Mouse (Mus musculus): ENCODE measurements around the gene Prodh2. TPM values are rescaled to one million over a fixed set of nuclear protein-coding genes. Genes with fewer than 3 reads are reported as not detected.
"Not testable (repeated sequence)": the region's sequence is repeated elsewhere in the genome, so short reads cannot be mapped to it uniquely, and the experiment has no call there.

Gene Prodh2
- polyA plus RNA-seq, 1 experiment: 0.10 TPM

- H3K4me3 ChIP-seq (ENCODE audit: control insufficient read depth, low read depth, low read length): no peak overlapping the region
- H3K27ac ChIP-seq (ENCODE audit: control insufficient read depth, insufficient read depth, low read depth, low read length): no peak overlapping the region
- TF ChIP-seq POLR2A (IDR thresholded peaks at IDR 0.05; ENCODE audit: control insufficient read depth, low read depth, low read length) (no peak), CTCF (IDR thresholded peaks at IDR 0.05; ENCODE audit: control insufficient read depth, insufficient read depth, insufficient replicate concordance, low read depth, low read length) (no peak)
- H3K27me3 ChIP-seq (ENCODE audit: control insufficient read depth, insufficient read depth, low read length): no peaks in the 10 kb centered on the region; the same call in 1 of the 2 replicates
- H3K4me1 ChIP-seq (ENCODE audit: control insufficient read depth, insufficient read depth, low read length): peaks cover 3% of the 10 kb centered on the region
- H3K36me3 ChIP-seq (ENCODE audit: control insufficient read depth, insufficient read depth, low read length): no peaks in the 10 kb centered on the region
These were observed 28.6 kb upstream of the Prodh2 start for GRCm38 (mm10) chr7:30464816-30465300.

GRCm38 (mm10) chr7:30472411-30472810 is 21.0 kb upstream of the Prodh2 start:
- TF ChIP-seq POLR2A (IDR thresholded peaks at IDR 0.05; ENCODE audit: control insufficient read depth, low read depth, low read length) (no peak), CTCF (IDR thresholded peaks at IDR 0.05; ENCODE audit: control insufficient read depth, insufficient read depth, insufficient replicate concordance, low read depth, low read length) (peak; percentile 83; the same call in 1 of the 2 replicates)
- Histone ChIP-seq H3K36me3 (ENCODE audit: control insufficient read depth, insufficient read depth, low read length) (no peaks in the 10 kb centered on the region), H3K27me3 (ENCODE audit: control insufficient read depth, insufficient read depth, low read length) (no peaks in the 10 kb centered on the region), H3K4me3 (ENCODE audit: control insufficient read depth, low read depth, low read length) (no peak overlapping the region), H3K4me1 (ENCODE audit: control insufficient read depth, insufficient read depth, low read length) (peaks cover 6% of the 10 kb centered on the region), H3K27ac (ENCODE audit: control insufficient read depth, insufficient read depth, low read depth, low read length) (no peak overlapping the region)

DNA sequence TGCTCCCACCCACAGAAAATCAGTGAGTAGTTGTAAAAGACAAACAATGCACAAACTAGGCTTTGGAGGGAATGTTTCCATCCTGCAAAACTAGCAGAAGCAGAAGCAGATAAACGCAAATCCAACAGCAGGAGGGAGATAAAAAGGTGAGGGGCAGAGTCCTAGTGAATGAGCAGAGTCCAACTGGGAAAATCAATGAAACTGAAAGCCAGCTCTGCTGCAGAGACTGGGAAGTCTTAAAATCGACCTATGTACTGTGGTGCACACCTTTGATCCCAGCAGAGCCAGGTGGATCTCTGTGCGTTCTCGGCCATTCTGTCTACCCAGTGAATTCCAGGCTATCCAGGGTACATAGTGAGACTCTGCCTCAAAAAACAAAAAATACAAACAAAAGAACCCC is 18.4 kb upstream of the Prodh2 start:
- TF ChIP-seq POLR2A (IDR thresholded peaks at IDR 0.05; ENCODE audit: control insufficient read depth, low read depth, low read length): no peak
- no peak for TF ChIP-seq CTCF (IDR thresholded peaks at IDR 0.05; ENCODE audit: control insufficient read depth, insufficient read depth, insufficient replicate concordance, low read depth, low read length)
- no peaks in the 10 kb centered on the region for H3K36me3 ChIP-seq (ENCODE audit: control insufficient read depth, insufficient read depth, low read length)
- H3K4me3 ChIP-seq (ENCODE audit: control insufficient read depth, low read depth, low read length): no peak overlapping the region
- peaks cover 12% of the 10 kb centered on the region for H3K4me1 ChIP-seq (ENCODE audit: control insufficient read depth, insufficient read depth, low read length)
- no peaks in the 10 kb centered on the region for H3K27me3 ChIP-seq (ENCODE audit: control insufficient read depth, insufficient read depth, low read length)
- no peak overlapping the region for H3K27ac ChIP-seq (ENCODE audit: control insufficient read depth, insufficient read depth, low read depth, low read length)

DNA sequence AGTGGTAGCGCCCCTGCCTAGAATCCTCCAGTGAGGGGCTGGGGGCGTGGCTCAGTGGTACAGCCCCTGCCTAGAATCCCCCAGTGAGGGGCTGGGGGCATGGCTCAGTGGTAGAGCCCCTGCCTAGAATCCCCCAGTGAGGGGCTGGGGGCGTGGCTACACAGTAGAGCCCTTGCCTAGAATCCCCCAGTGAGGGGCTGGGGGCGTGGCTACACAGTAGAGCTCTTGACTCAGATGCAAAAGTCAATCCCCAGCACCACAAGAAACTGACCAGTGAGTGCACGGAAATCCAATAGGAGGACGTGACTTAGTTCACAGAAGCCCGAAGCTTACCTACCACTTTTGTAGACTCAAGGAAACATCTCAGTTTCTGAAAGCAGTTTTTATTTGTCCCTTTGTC is 17.3 kb upstream of the Prodh2 start:
- H3K27ac ChIP-seq (ENCODE audit: control insufficient read depth, insufficient read depth, low read depth, low read length); H3K36me3 ChIP-seq (ENCODE audit: control insufficient read depth, insufficient read depth, low read length); H3K27me3 ChIP-seq (ENCODE audit: control insufficient read depth, insufficient read depth, low read length); H3K4me3 ChIP-seq (ENCODE audit: control insufficient read depth, low read depth, low read length): not testable (repeated sequence)
- H3K4me1 ChIP-seq (ENCODE audit: control insufficient read depth, insufficient read depth, low read length): peaks cover 12% of the 10 kb centered on the region

GRCm38 (mm10) chr7:30477415-30478381 is 15.7 kb upstream of the Prodh2 start:
- no peak overlapping the region for H3K27ac ChIP-seq (ENCODE audit: control insufficient read depth, insufficient read depth, low read depth, low read length)
- no peaks in the 10 kb centered on the region for H3K36me3 ChIP-seq (ENCODE audit: control insufficient read depth, insufficient read depth, low read length)
- no peaks in the 10 kb centered on the region for H3K27me3 ChIP-seq (ENCODE audit: control insufficient read depth, insufficient read depth, low read length)
- peaks cover 12% of the 10 kb centered on the region for H3K4me1 ChIP-seq (ENCODE audit: control insufficient read depth, insufficient read depth, low read length)
- no peak for TF ChIP-seq POLR2A (IDR thresholded peaks at IDR 0.05; ENCODE audit: control insufficient read depth, low read depth, low read length)
- no peak for TF ChIP-seq CTCF (IDR thresholded peaks at IDR 0.05; ENCODE audit: control insufficient read depth, insufficient read depth, insufficient replicate concordance, low read depth, low read length)
- no peak overlapping the region for H3K4me3 ChIP-seq (ENCODE audit: control insufficient read depth, low read depth, low read length)

GRCm38 (mm10) chr7:30484250-30484649 is 9.2 kb upstream of the Prodh2 start:
- Histone ChIP-seq H3K27ac (ENCODE audit: control insufficient read depth, insufficient read depth, low read depth, low read length) (no peak overlapping the region), H3K4me1 (ENCODE audit: control insufficient read depth, insufficient read depth, low read length) (no peaks in the 10 kb centered on the region), H3K27me3 (ENCODE audit: control insufficient read depth, insufficient read depth, low read length) (no peaks in the 10 kb centered on the region), H3K4me3 (ENCODE audit: control insufficient read depth, low read depth, low read length) (no peak overlapping the region), H3K36me3 (ENCODE audit: control insufficient read depth, insufficient read depth, low read length) (no peaks in the 10 kb centered on the region)
- TF ChIP-seq CTCF (IDR thresholded peaks at IDR 0.05; ENCODE audit: control insufficient read depth, insufficient read depth, insufficient replicate concordance, low read depth, low read length) (no peak), POLR2A (IDR thresholded peaks at IDR 0.05; ENCODE audit: control insufficient read depth, low read depth, low read length) (no peak)

DNA sequence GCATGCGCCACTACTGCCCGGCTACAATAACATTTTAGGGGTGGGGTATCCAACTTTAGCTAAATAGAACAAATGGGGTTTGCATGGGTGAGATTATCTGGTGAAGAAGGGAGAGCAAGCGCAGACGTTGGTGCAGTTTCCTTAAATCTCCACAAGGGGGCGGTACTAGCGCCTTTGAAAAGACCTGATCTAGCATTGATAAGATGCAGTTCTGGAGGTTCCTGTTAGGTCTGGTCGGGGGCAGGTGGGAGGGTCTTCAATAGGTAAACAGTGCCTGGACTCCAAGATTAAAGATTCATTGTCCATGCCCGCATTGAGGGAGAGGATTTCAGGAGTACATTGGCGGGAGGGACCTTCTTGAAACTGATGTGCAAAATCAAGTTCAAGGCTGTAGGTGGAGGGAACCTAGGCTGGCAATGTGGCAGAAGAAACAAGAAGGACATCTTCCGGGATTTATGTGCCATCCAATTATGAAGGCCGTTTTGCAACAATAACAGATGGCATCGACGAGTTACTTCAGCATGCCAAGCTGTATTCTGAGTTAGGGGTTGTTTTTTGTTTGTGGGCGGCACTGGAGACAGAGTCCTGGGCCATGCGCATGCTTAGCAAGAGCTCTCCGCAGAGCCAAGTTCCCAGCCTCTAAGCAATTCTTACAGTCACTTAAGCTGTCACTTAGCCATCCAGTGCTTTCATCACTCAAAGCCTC is 3.0 kb upstream of the Prodh2 start:
- H3K27ac ChIP-seq (ENCODE audit: control insufficient read depth, insufficient read depth, low read depth, low read length): no peak overlapping the region
- H3K36me3 ChIP-seq (ENCODE audit: control insufficient read depth, insufficient read depth, low read length): no peaks in the 10 kb centered on the region
- no peaks in the 10 kb centered on the region for H3K27me3 ChIP-seq (ENCODE audit: control insufficient read depth, insufficient read depth, low read length)
- TF ChIP-seq POLR2A (IDR thresholded peaks at IDR 0.05; ENCODE audit: control insufficient read depth, low read depth, low read length): no peak
- TF ChIP-seq CTCF (IDR thresholded peaks at IDR 0.05; ENCODE audit: control insufficient read depth, insufficient read depth, insufficient replicate concordance, low read depth, low read length): 0 out of 2 replicates have a peak, but pooled peaks have one; percentile 14
- no peak overlapping the region for H3K4me3 ChIP-seq (ENCODE audit: control insufficient read depth, low read depth, low read length)
- H3K4me1 ChIP-seq (ENCODE audit: control insufficient read depth, insufficient read depth, low read length): peaks cover 14% of the 10 kb centered on the region
